Mouse (Mus musculus): ENCODE measurements at regions not wholly inside any gene's neighbourhood (a gene's known extent, or its start where the extent isn't known, plus 50 kb on each side); places are given as distances from the start of the nearest gene placed in this dataset.

- Histone ChIP-seq H3K79me2 (ENCODE audit: control insufficient read depth, insufficient read depth, low read length) (no peaks in the 10 kb centered on the region), H3K9ac (ENCODE audit: low read depth, low read length) (no peak overlapping the region), H3K4me3 (ENCODE audit: insufficient read depth, low read depth, low read length) (no peak overlapping the region), H3K27me3 (ENCODE audit: control insufficient read depth, insufficient read depth, low read length) (no peaks in the 10 kb centered on the region), H3K36me3 (ENCODE audit: control insufficient read depth, insufficient read depth, low read length) (no peaks in the 10 kb centered on the region), H3K4me1 (ENCODE audit: control insufficient read depth, insufficient read depth, low read length) (peaks cover 26% of the 10 kb centered on the region), H3K27ac (replicated peaks; ENCODE audit: insufficient read depth, low read depth, low read length) (peak overlapping the region; percentile 85)
- TF ChIP-seq POLR2A (IDR thresholded peaks at IDR 0.05; ENCODE audit: extremely low read depth, insufficient read depth, low read length) = no peak
- TF ChIP-seq CTCF (IDR thresholded peaks at IDR 0.05; ENCODE audit: low read depth, low read length) = no peak
- WGBS = 30% methylated on average over 10 of the region's 10 CpGs
- peak; percentile 80 for DNase-seq (ENCODE audit: extremely low read depth, low read depth, low spot score)
Observed at GRCm38 (mm10) chr10:8951236-8951825, 65.5 kb upstream of the Sash1 start.

- WGBS = 78% methylated on average over 3 of the region's 3 CpGs
- Histone ChIP-seq H3K79me2 (ENCODE audit: control insufficient read depth, insufficient read depth, low read length) (no peaks in the 10 kb centered on the region), H3K4me1 (ENCODE audit: control insufficient read depth, insufficient read depth, low read length) (peaks cover 24% of the 10 kb centered on the region), H3K36me3 (ENCODE audit: control insufficient read depth, insufficient read depth, low read length) (no peaks in the 10 kb centered on the region), H3K4me3 (ENCODE audit: insufficient read depth, low read depth, low read length) (no peak overlapping the region), H3K27ac (replicated peaks; ENCODE audit: insufficient read depth, low read depth, low read length) (no peak overlapping the region), H3K27me3 (ENCODE audit: control insufficient read depth, insufficient read depth, low read length) (no peaks in the 10 kb centered on the region), H3K9ac (ENCODE audit: low read depth, low read length) (no peak overlapping the region)
- DNase-seq (ENCODE audit: extremely low read depth, low read depth, low spot score) = no peak
- TF ChIP-seq CTCF (IDR thresholded peaks at IDR 0.05; ENCODE audit: low read depth, low read length) = no peak
- TF ChIP-seq POLR2A (IDR thresholded peaks at IDR 0.05; ENCODE audit: extremely low read depth, insufficient read depth, low read length) = no peak
Observed at GRCm38 (mm10) chr10:8948227-8948626, 62.4 kb upstream of the Sash1 start.

GRCm38 (mm10) chr10:8945195-8945751 lies 59.4 kb upstream of the Sash1 start:
- no peak for DNase-seq (ENCODE audit: extremely low read depth, low read depth, low spot score)
- Histone ChIP-seq H3K36me3 (ENCODE audit: control insufficient read depth, insufficient read depth, low read length) (no peaks in the 10 kb centered on the region), H3K9ac (ENCODE audit: low read depth, low read length) (peak overlapping the region; percentile 31), H3K27me3 (ENCODE audit: control insufficient read depth, insufficient read depth, low read length) (no peaks in the 10 kb centered on the region), H3K4me1 (ENCODE audit: control insufficient read depth, insufficient read depth, low read length) (peaks cover 11% of the 10 kb centered on the region), H3K27ac (replicated peaks; ENCODE audit: insufficient read depth, low read depth, low read length) (peak overlapping the region; percentile 22; the same call in 1 of the 2 replicates), H3K4me3 (ENCODE audit: insufficient read depth, low read depth, low read length) (peak overlapping the region; percentile 36; the same call in 1 of the 2 replicates), H3K79me2 (ENCODE audit: control insufficient read depth, insufficient read depth, low read length) (no peaks in the 10 kb centered on the region)
- WGBS = 71% methylated on average over 17 of the region's 17 CpGs
- no peak for TF ChIP-seq POLR2A (IDR thresholded peaks at IDR 0.05; ENCODE audit: extremely low read depth, insufficient read depth, low read length)
- TF ChIP-seq CTCF (IDR thresholded peaks at IDR 0.05; ENCODE audit: low read depth, low read length) = no peak

GRCm38 (mm10) chr10:8944586-8944985 lies 58.7 kb upstream of the Sash1 start:
- H3K9ac ChIP-seq (ENCODE audit: low read depth, low read length) = no peak overlapping the region
- H3K27me3 ChIP-seq (ENCODE audit: control insufficient read depth, insufficient read depth, low read length) = no peaks in the 10 kb centered on the region
- H3K27ac ChIP-seq (replicated peaks; ENCODE audit: insufficient read depth, low read depth, low read length) = no peak overlapping the region; the same call in 1 of the 2 replicates
- 74% methylated on average over 5 of the region's 5 CpGs for WGBS
- DNase-seq (ENCODE audit: extremely low read depth, low read depth, low spot score) = no peak
- H3K79me2 ChIP-seq (ENCODE audit: control insufficient read depth, insufficient read depth, low read length) = no peaks in the 10 kb centered on the region
- peak overlapping the region; percentile 36 for H3K4me3 ChIP-seq (ENCODE audit: insufficient read depth, low read depth, low read length)
- peaks cover 10% of the 10 kb centered on the region for H3K4me1 ChIP-seq (ENCODE audit: control insufficient read depth, insufficient read depth, low read length)
- TF ChIP-seq POLR2A (IDR thresholded peaks at IDR 0.05; ENCODE audit: extremely low read depth, insufficient read depth, low read length) (no peak), CTCF (IDR thresholded peaks at IDR 0.05; ENCODE audit: low read depth, low read length) (no peak)
- no peaks in the 10 kb centered on the region for H3K36me3 ChIP-seq (ENCODE audit: control insufficient read depth, insufficient read depth, low read length)

GRCm38 (mm10) chr10:8943698-8944097 lies 57.8 kb upstream of the Sash1 start:
- TF ChIP-seq CTCF (IDR thresholded peaks at IDR 0.05; ENCODE audit: low read depth, low read length) = no peak
- TF ChIP-seq POLR2A (IDR thresholded peaks at IDR 0.05; ENCODE audit: extremely low read depth, insufficient read depth, low read length) = no peak
- DNase-seq (ENCODE audit: extremely low read depth, low read depth, low spot score) = peak; percentile 43
- no peak overlapping the region for H3K9ac ChIP-seq (ENCODE audit: low read depth, low read length)
- H3K27ac ChIP-seq (replicated peaks; ENCODE audit: insufficient read depth, low read depth, low read length) = no peak overlapping the region
- H3K36me3 ChIP-seq (ENCODE audit: control insufficient read depth, insufficient read depth, low read length) = no peaks in the 10 kb centered on the region
- H3K79me2 ChIP-seq (ENCODE audit: control insufficient read depth, insufficient read depth, low read length) = no peaks in the 10 kb centered on the region
- H3K4me1 ChIP-seq (ENCODE audit: control insufficient read depth, insufficient read depth, low read length) = peaks cover 10% of the 10 kb centered on the region
- no peaks in the 10 kb centered on the region for H3K27me3 ChIP-seq (ENCODE audit: control insufficient read depth, insufficient read depth, low read length)
- 53% methylated on average over 6 of the region's 6 CpGs for WGBS
- no peak overlapping the region for H3K4me3 ChIP-seq (ENCODE audit: insufficient read depth, low read depth, low read length)

GRCm38 (mm10) chr10:8942967-8943471 lies 57.1 kb upstream of the Sash1 start:
- H3K4me3 ChIP-seq (ENCODE audit: insufficient read depth, low read depth, low read length) = no peak overlapping the region
- 92% methylated on average over 6 of the region's 6 CpGs for WGBS
- no peak overlapping the region for H3K9ac ChIP-seq (ENCODE audit: low read depth, low read length)
- H3K27me3 ChIP-seq (ENCODE audit: control insufficient read depth, insufficient read depth, low read length) = no peaks in the 10 kb centered on the region
- H3K27ac ChIP-seq (replicated peaks; ENCODE audit: insufficient read depth, low read depth, low read length) = no peak overlapping the region
- no peak for TF ChIP-seq POLR2A (IDR thresholded peaks at IDR 0.05; ENCODE audit: extremely low read depth, insufficient read depth, low read length)
- no peak for TF ChIP-seq CTCF (IDR thresholded peaks at IDR 0.05; ENCODE audit: low read depth, low read length)
- no peak for DNase-seq (ENCODE audit: extremely low read depth, low read depth, low spot score)
- H3K36me3 ChIP-seq (ENCODE audit: control insufficient read depth, insufficient read depth, low read length) = no peaks in the 10 kb centered on the region
- H3K4me1 ChIP-seq (ENCODE audit: control insufficient read depth, insufficient read depth, low read length) = peaks cover 10% of the 10 kb centered on the region
- H3K79me2 ChIP-seq (ENCODE audit: control insufficient read depth, insufficient read depth, low read length) = no peaks in the 10 kb centered on the region
